Mouse (Mus musculus) heart, postnatal 14 days (tissue): ENCODE measurements around the gene Tmpo. TPM values are rescaled to one million over a fixed set of nuclear protein-coding genes. Genes with fewer than 3 reads are reported as not detected.
"Not testable (repeated sequence)": the region's sequence is repeated elsewhere in the genome, so short reads cannot be mapped to it uniquely, and the experiment has no call there.

Experiments used
- DNase-seq, 2 experiments: peaks; one replicate each; pipeline ENCODE4 v3.0.0; 2021 to 2022
- intact Hi-C: fragments of 180-260 bp; cut with DNase I; formaldehyde crosslinking; loops from one replicate; pipeline ENCODE4 v1.15.1; 2025
- total RNA-seq, 2 experiments: library from RNA; stranded (reverse); gene quantifications; 2 replicates each; pipeline ENCODE4 v1.2.3; 2021

The Tmpo gene
- total RNA-seq, 2 experiments from 2014 or later, result 54.4 to 60.4 TPM

- DNase-seq, result no peak
- intact Hi-C loops, result loop anchor here (1.0 to 2.0 kb wide), 2 partner anchors 18 to 48 kb away; no protein-coding TSS in a partner anchor
These were observed 7.7 kb upstream of the Tmpo start for GRCm38 (mm10) chr10:91188684-91189287.

- peak; percentile 80 to 87 for DNase-seq
These were observed 6.8 kb upstream of the Tmpo start for GRCm38 (mm10) chr10:91187872-91188271.

GRCm38 (mm10) chr10:91187349-91187748 lies 6.2 kb upstream of the Tmpo start:
- DNase-seq, result no peak
- intact Hi-C loops, result loop anchor here (1.0 kb wide), 1 partner anchor 20 kb away; no protein-coding TSS in a partner anchor

More at GRCm38 (mm10) chr10:91187872-91188271, 6.8 kb upstream of the Tmpo start:
- intact Hi-C loops, result loop anchor here (1.0 to 2.0 kb wide), 3 partner anchors 18 to 49 kb away; no protein-coding TSS in a partner anchor

GRCm38 (mm10) chr10:91185721-91186120 lies 4.6 kb upstream of the Tmpo start:
- intact Hi-C loops, result no loop called here
- DNase-seq, result no peak

- intact Hi-C loops, DNase-seq: not testable (repeated sequence)
These were observed 3.8 kb upstream of the Tmpo start for GRCm38 (mm10) chr10:91184893-91185292.

DNA sequence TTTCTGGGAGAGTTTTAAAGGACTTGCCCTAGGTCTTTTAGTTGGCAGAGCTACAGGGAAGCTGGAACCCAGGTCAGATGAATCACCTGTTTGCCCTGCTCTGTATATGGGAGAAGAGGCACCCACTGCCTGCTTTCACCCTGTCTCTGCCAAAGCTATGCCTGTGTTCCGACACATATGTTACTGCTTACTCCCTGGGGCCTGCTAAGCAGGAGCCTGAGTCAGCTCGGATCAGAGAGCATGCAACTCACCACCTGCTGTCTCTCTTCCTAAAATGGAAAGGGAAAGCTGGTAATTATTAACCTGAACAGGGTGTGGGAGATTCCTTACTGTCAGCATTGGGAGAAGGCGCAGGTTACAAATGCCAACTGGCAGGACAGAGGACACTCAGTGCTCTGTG lies 2.2 kb upstream of the Tmpo start:
- intact Hi-C loops, result no loop called here
- DNase-seq, result no peak

GRCm38 (mm10) chr10:91182291-91182990 lies 1.3 kb upstream of the Tmpo start:
- intact Hi-C loops, result no loop called here
- DNase-seq, result peak in 1 of 2 experiments; percentile 33

GRCm38 (mm10) chr10:91181461-91182288 lies 560 bp upstream of the Tmpo start:
- intact Hi-C loops, result loop anchor here (1.0 kb wide), 1 partner anchor 9 kb away; no protein-coding TSS in a partner anchor
- DNase-seq, result peak; percentile 100

DNA sequence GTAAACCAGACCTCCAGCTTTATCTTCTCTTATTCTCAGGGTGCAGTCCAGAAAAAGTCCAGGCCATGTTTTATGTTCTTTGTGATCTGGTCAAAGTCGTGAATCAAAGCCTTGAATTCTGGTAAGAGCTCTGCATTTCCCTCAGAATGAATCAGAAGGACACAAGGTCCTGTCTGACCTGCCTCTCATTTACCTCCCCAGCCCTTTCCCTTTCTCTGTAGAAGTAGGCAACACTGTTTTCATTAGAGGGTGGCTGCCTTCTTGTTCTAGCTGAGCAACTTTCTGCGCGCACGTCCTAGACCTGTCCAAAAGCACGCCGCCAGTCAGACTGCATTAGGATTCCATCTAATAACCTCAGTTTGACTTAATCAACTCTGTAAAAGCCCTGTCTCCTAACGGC lies 814 bp downstream of the Tmpo start:
- no peak for DNase-seq
- intact Hi-C loops, result no loop called here

- no peak for DNase-seq
These were observed 1.3 kb downstream of the Tmpo start for GRCm38 (mm10) chr10:91179834-91180233.

DNA sequence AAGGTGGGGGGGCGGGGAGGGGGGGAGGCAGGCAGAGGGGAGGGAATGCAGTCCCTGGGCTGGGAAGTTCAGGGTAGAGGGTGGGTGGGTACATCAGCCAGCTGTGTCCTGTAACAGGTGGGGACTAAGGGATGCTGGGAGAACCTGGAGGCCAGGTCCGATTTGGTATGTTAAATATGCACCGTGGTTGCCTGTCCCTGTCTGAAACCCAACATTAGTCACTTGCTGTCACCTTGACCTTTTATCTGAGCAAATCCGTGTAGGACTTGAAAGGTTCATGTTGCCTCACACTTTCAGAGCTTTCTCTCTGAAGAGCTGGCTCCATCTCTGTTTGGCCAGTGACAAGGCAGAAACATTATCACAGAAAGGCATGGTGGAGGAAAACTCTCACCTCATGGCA lies 3.9 kb downstream of the Tmpo start:
- no peak for DNase-seq
- intact Hi-C loops, result loop anchor here (10.0 kb wide), 1 partner anchor 1838 kb away; no protein-coding TSS in a partner anchor

More at GRCm38 (mm10) chr10:91179834-91180233, 1.3 kb downstream of the Tmpo start:
- intact Hi-C loops, result loop anchor here (10.0 kb wide), 1 partner anchor 1835 kb away; no protein-coding TSS in a partner anchor

GRCm38 (mm10) chr10:91172329-91173100 lies 8.6 kb downstream of the Tmpo start:
- DNase-seq, result no peak
- intact Hi-C loops, result loop anchor here (1.0 to 10.0 kb wide), 2 partner anchors 9 to 1842 kb away; partner anchors contain the start of gene Tmpo

GRCm38 (mm10) chr10:91171455-91172328 lies 9.4 kb downstream of the Tmpo start:
- DNase-seq, result peak; percentile 97 to 98
- intact Hi-C loops, result loop anchor here (1.0 to 10.0 kb wide), 2 partner anchors 10 to 1843 kb away; partner anchors contain the start of gene Tmpo

DNA sequence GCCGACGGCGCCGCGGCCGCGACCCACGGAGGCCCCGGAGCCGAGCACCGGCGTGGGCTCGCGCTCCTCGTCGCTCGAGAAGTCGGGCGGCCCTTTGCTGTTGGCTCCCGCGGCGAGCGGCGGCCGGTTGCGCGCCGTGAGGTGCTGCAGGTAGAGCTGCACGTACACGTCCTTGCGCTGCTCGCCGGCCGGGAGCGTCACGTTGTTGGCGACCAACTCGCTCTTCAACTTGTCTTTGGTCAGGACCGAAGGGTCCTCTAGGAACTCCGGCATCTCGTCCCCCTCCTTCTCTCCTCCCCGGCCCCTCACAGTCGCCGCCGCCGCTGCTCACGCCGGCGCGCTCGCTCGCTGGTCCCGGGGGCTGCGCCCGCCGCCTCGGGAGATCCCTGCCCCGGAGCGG lies 10.1 kb downstream of the Tmpo start:
- intact Hi-C loops, result loop anchor here (10.0 kb wide), 1 partner anchor 1844 kb away; no protein-coding TSS in a partner anchor
- DNase-seq, result no peak

DNA sequence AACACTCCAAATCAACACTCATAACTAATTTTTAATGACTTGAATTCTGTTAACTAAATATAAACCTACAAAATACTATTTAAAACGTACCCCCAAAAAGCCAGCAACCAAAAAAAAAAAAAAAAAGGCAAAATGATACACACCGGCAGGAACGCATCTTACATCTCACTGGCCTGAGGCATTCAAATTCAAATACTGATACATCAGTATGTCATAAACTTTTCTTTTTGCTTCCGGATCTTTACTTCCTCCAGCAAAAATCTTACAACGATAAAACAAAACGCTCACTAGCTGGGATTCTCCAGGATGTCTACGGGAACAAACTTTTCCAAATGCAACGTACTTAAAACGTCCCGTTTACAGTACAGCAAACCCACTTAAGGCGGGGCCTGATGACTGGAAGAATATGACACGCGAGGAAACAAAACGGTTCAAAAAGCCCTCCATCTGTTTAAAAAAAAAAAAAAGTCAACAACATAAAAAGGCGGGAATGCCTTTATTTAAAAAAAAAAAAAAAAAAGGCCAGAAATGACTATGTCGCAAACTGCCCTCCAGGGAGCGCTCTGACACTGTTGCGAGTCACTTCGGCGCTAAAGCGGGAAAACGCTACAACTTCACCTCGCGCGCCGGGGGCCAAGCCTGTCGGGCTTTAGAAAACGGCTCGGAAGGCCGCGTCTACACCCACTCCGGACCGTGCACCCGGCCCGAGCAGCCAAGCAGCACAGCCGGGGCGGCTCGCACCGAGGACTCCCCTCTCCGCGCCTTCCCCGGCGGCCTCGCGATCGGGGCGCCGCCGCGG lies 10.8 kb downstream of the Tmpo start:
- intact Hi-C loops, result loop anchor here (1.0 to 10.0 kb wide), 3 partner anchors 18 to 1844 kb away; no protein-coding TSS in a partner anchor
- DNase-seq, result peak; percentile 89 to 90

GRCm38 (mm10) chr10:91169414-91170065 lies 11.6 kb downstream of the Tmpo start:
- DNase-seq, result no peak
- intact Hi-C loops, result loop anchor here (1.0 to 10.0 kb wide), 3 partner anchors 19 to 1845 kb away; no protein-coding TSS in a partner anchor

DNA sequence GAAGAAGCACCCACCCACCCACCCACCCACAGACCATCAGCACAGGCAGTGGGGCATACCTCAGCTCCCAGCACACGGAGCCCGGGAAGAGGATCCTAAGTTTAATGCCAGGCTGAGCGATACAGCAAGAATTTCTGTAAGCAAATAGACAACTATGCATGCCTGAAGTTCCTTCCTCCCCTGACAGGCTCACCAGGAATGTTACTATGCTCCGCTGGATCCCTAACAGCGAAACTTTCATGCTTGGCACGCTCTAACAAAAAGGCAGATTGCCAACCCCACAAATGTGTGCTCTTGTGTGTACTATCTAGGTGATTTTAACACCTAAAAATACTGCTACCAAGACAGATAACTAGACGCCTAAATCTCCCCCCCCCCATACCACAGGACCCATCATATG lies 13.8 kb downstream of the Tmpo start:
- DNase-seq, result no peak

More for the DNA sequence above, 13.8 kb downstream of the Tmpo start:
- intact Hi-C loops, result loop anchor here (1.0 kb wide), 1 partner anchor 20 kb away; no protein-coding TSS in a partner anchor
